Mouse (Mus musculus): ENCODE data around the gene Rnf144b.

GRCm38 (mm10) chr13:47220426-47220825, 98.0 kb downstream of the Rnf144b start:
- TF ChIP-seq CTCF (IDR thresholded peaks at IDR 0.05) (no peak), POLR2A (IDR thresholded peaks at IDR 0.05; ENCODE audit: insufficient read depth, low read depth, low read length) (no peak)

Measured in heart, adult 2 months (tissue).